Mouse (Mus musculus): Measurements from ENCODE around the gene Tgm7. TPM values are rescaled to one million over a fixed set of nuclear protein-coding genes. Genes with fewer than 3 reads are reported as not detected.
A peak's percentile ranks its signal among the peaks of the same experiment; 100 is the strongest.
"Not testable (repeated sequence)": the region's sequence is repeated elsewhere in the genome, so short reads cannot be mapped to it uniquely, and the experiment has no call there.

Tgm7 gene
- total RNA-seq (2021): not detected
- long read RNA-seq, experiment 1: 0 reads
- long read RNA-seq, experiment 2: 0 reads

DNA sequence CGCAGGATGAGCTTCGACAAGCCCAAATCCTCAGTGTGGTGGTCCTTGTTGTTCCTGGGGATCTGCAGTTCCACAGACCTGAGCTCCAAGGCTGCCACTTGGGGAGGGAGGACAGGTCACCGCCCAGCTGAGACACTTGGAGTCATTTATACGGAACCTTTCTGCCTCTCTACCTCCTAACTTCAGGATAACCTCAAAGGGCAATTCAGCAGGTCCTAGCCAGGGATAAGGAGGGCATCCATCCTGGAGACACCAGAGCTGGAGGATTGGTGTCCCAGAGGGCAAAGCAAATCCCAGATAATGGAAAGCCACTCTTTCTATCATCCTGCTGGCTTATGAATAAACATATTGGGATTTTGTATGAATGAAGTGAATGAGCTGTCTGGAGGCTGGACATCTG, at the start of gene Tgm7:
Tgm7 (minus strand) TSS at position 101 of the 400 bp plus-strand sequence.
- no peak for DNase-seq (ENCODE audit: low spot score in 2 of 2)

DNA sequence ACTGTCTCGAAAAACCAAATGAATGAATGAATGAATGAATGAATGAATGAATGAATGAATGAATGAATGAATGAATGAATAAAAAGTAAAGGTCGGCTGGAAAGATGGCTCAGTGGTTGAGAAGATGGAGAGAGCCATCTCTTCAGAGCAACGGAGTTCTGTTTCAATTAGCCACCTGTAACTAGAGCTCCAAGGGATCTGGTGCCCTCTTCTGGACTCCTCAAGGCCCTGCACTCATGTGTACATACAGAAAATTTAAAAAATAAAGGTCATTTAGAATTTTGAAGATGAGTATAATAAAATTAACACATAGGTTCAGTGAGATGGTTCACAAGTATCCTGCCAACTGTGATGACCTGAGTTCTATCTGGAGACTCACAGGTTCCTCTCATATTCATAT, 43.5 kb upstream of the Tgm7 start:
- no peak for DNase-seq (ENCODE audit: low spot score in 2 of 2)

DNA sequence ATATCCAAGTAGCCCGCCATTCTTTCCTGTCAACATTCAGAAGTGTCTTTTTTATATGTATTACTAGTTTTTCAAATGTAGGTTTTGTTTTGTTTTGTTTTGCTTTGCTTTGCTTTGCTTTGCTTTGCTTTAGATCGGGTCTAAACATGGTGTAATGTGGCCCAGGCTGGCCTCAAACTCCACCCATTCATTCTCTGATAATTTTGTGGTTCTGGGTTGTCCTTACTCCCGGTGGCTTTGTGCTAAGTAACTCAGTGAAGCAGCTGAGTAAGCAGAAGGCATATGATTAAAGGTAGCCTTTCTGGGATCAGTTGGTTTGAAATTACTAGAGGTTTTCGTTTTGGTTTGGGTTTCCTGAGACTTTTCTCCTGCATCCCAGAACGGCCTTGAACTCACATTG, 40.1 kb upstream of the Tgm7 start:
- no peak for DNase-seq (ENCODE audit: low spot score in 2 of 2)

- DNase-seq (ENCODE audit: low spot score in 2 of 2): no peak
These were observed 32.8 kb upstream of the Tgm7 start for GRCm38 (mm10) chr2:121142415-121142814.

DNA sequence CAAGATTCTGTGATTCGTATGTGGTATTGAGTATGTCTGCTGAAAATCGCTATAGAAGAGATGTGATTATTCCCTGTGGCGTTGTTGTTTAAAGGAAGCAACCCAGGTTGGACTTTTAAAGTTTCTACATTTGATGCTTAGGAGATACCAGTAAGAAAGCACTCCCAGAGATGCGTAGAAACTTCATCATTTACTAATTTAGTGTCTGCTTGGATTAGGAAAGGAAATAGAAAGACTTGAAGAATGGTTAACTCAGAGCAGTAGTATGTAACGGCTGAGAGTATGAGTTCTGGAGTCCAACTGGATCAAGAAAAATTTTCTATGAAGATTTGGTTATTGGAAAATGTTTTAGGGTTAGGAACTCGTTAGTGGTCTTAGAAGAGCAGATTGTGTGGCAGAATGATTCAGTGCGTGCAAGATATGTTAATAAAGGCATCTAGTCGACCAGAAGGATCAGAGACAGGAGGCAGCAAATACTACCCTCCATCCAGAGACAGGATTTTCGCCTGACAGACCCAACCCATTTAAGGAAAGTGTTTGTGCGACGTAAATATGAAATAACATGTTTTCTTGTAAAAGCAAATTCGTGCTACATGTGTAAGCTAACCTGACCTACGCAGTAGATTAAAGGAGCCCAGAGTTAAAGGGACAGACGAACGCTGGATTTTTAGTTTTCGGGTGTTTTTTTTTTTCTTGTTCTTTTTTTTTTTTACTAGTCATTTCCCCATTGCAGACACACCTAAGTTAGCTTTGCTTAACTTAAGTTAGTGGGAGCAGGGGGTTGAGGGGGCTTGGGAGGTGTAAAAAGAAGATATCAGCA, 31.8 kb upstream of the Tgm7 start:
- no peak for DNase-seq (ENCODE audit: low spot score in 2 of 2)

GRCm38 (mm10) chr2:121140018-121140882, 30.7 kb upstream of the Tgm7 start, which contains the start of the genes Adal and Lcmt2:
TSS of gene Adal (plus strand) at chr2:121140428.
TSS of gene Lcmt2 (minus strand) at chr2:121140653.
- peak; percentile 91 to 93 for DNase-seq (ENCODE audit: low spot score in 2 of 2)

DNA sequence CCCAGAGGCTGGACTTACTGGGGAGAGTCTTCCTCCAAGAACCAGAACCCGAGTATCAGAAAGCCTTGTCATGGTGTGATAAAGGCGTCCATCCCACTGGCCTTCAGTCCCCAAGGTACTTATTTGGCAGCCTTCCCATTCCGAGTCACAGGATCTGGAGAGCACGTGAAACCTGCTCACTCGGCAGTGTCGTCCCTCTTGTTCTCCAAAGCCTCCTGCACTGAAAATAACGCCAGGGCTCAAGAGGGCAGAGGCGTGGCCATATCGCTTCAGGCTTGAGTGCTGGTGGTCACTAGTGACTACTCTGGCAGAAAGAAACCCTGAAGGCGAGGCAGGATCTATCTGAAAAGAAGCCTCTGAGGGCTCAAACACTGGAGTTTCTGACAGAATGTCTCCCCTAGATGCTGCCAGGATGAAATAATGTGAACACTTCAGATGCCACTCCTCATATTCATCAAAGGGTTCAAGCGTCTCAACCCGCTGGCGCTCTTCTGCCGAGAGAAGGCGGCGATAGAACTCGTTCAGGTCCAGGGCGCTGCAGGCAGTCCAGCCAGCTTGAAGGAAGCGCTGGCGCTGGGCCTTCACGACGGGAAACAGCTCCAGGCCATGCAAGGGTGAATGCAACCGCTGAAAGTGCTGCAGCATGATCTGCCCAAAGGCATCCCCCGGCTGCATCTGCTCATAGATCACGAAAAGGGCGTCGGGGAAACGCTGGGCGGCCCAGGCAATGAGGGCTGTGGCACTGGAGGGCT, 29.8 kb upstream of the Tgm7 start:
- DNase-seq (ENCODE audit: low spot score in 2 of 2): peak; percentile 22 to 23

- DNase-seq (ENCODE audit: low spot score in 2 of 2): no peak
These were observed 27.8 kb upstream of the Tgm7 start for GRCm38 (mm10) chr2:121137371-121137770.

GRCm38 (mm10) chr2:121132822-121133221, 23.2 kb upstream of the Tgm7 start:
- DNase-seq (ENCODE audit: low spot score in 2 of 2): no peak

- DNase-seq (ENCODE audit: low spot score in 2 of 2): no peak
These were observed 19.4 kb upstream of the Tgm7 start for GRCm38 (mm10) chr2:121128865-121129620.

GRCm38 (mm10) chr2:121127536-121127935, 17.9 kb upstream of the Tgm7 start:
- DNase-seq (ENCODE audit: low spot score in 2 of 2): no peak

DNA sequence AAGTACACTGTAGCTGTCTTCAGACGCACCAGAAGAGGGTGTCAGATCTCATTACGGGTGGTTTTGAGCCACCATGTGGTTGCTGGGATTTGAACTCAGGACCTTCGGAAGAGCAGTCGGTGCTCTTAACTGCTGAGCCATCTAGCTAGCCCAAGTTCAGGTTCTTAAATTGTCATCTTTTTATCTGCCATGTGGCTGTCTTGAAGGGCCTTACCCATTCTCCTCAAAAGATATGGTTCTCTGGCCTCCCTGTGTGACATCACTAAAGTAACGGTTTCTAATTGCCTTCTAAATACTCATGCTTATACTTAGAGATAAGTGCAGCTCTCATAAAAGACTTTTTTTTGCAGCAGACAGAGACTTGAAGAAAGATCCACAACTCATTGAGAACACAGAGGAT, 16.7 kb upstream of the Tgm7 start:
- DNase-seq (ENCODE audit: low spot score in 2 of 2): not testable (repeated sequence)

GRCm38 (mm10) chr2:121119260-121119659, 9.7 kb upstream of the Tgm7 start:
- DNase-seq (ENCODE audit: low spot score in 2 of 2): no peak

DNA sequence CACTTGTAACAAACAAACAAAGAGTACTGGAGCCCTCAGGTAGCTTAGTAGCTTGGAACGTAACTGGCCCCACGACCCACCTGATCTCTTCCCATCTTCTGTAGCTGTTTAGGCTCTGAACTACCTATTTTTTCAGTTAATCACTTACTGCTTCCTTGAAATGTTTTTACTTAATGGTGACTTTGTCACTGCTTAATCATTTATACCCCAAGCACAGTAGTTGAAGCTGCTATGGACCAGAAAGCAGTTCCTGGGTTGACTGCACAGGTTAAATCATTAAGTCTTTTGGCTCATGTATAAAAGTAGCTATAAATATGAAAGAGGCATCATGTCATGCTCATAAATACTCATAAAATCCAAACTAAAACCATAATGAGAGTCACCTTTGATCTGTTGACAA, 5.8 kb upstream of the Tgm7 start:
- no peak for DNase-seq (ENCODE audit: low spot score in 2 of 2)

DNA sequence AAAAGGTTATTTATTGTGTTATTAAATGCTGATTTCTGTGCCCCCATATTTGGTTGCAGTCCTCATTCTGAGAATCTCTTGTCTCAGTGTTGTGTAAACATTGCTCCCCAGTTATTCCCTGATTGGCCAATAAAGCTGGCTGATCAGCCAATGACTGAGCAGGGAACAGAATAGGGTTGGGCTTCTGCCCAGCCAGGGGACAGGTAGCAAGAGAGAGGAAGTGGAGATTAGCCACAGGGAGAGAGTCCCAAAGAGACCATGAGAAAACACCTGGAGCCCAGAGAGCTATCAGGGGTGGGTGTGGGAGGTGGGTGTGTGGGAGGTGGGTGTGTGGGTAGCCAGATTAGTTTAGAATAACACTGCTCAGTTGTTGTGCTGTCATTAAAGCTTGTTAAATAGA, 3.7 kb downstream of the Tgm7 start:
- DNase-seq (ENCODE audit: low spot score in 2 of 2): no peak

- DNase-seq (ENCODE audit: low spot score in 2 of 2): peak; percentile 46 to 48
These were observed 7.5 kb downstream of the Tgm7 start for GRCm38 (mm10) chr2:121102051-121102450.

- DNase-seq (ENCODE audit: low spot score in 2 of 2): no peak
These were observed 19.8 kb downstream of the Tgm7 start for GRCm38 (mm10) chr2:121089751-121090150.

DNA sequence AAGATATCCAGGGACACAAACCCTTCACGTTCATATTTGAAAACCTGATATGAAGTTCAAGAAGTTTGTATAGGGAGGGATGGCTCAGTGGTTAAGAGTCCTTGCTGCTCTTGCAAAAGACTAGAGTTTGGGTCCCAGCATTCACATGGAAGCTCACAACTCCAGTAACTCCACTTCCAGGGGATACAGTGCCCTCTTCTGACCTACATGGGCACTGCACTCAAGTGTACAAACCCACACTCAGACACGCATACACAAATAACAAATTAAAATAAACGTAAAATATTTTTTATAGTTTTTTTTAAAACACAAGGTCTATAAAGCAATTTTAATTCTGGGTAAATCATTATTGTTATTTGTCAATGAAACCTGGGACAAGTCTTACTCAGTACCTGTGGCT, 21.1 kb downstream of the Tgm7 start:
- DNase-seq (ENCODE audit: low spot score in 2 of 2): no peak

DNA sequence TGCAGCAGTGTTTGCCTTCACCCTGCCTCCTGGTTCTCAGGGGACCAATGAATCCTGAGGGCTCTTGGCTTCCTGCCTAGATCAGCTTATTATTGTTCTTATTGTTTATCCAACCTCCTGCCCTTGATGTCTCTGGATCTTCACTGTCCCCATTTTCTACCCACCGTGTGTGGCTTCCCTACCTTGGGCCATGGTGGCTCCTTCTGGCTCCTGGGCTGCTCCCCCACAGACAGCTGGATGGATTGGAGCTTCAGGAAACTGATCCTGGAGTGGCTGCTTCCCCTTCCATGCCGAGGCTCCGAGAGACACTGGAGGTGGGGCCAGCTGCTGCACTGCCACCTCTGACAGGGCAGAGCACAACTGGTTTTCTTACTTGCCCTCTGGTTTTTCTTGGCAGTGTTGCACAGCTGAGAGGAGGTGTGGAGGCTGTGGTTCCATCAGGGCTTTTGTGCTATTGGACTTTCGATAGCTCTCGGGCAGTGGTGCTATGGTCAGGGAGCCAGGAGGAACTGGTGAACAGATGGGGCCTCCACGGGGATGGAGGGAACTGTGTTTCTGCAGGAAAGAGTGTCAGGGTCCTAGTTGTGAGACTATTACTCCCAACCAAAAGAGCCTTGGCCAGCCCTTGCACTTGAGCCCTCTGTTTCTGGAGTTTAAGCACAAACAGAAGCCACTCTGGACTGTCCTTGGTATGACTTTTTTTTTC, 24.0 kb downstream of the Tgm7 start, which contains the start of gene Tgm5:
Tgm5 (minus strand) TSS at position 362 of the 706 bp plus-strand sequence.
- DNase-seq (ENCODE audit: low spot score in 2 of 2): no peak

- no peak for DNase-seq (ENCODE audit: low spot score in 2 of 2)
These were observed 27.0 kb downstream of the Tgm7 start for GRCm38 (mm10) chr2:121082626-121083025.
